33 mouse cellular contexts compared by ENCODE assay signal in genomic region chr9:103940010-103940409, GRCm38 (mm10).
"Had no signal": no experiment of that assay in that cellular context is flagged by ENCODE, and none has a peak within 500 bp of the region (broad histone marks: within the 10 kb centered on the region; RNA-seq: fewer than 3 reads in every experiment).

No protein-coding gene starts in this region.

- H3K4me3 ChIP-seq: heart, embryonic 13.5 days; heart, embryonic 15.5 days; hindbrain, embryonic 10.5 days; hindbrain, embryonic 12.5 days; hindbrain, embryonic 13.5 days; hindbrain, embryonic 15.5 days; intestine, embryonic 15.5 days; kidney, embryonic 15.5 days; layer of hippocampus, adult 2 months; left cerebral cortex, adult 2 months had no signal

- H3K27me3 ChIP-seq: heart, embryonic 13.5 days; heart, embryonic 15.5 days; hindbrain, embryonic 12.5 days; hindbrain, embryonic 13.5 days; hindbrain, embryonic 15.5 days; intestine, embryonic 15.5 days; kidney, embryonic 15.5 days had no signal

- H3K36me3 ChIP-seq: heart, embryonic 13.5 days; heart, embryonic 15.5 days; hindbrain, embryonic 10.5 days; hindbrain, embryonic 12.5 days; hindbrain, embryonic 13.5 days; hindbrain, embryonic 15.5 days; intestine, embryonic 15.5 days; kidney, embryonic 15.5 days had no signal

- H3K9me3 ChIP-seq: heart, embryonic 15.5 days; hindbrain, embryonic 13.5 days; hindbrain, embryonic 15.5 days; intestine, embryonic 15.5 days; kidney, embryonic 15.5 days had no signal

- H3K4me2 ChIP-seq: heart, embryonic 13.5 days; heart, embryonic 15.5 days; hindbrain, embryonic 12.5 days; hindbrain, embryonic 13.5 days; hindbrain, embryonic 14.5 days; hindbrain, embryonic 15.5 days; intestine, embryonic 15.5 days; kidney, embryonic 15.5 days had no signal

- DNase-seq: heart, postnatal 10 days; heart, postnatal 14 days; heart, postnatal 36 days; heart, postnatal 4 days; kidney, adult 11 months; kidney, adult 18-20 months; kidney, adult 2 months; kidney, adult 8-10 months; kidney, adult 9 months; kidney, postnatal 10 days; kidney, postnatal 14 days; kidney, postnatal 25 days; kidney, postnatal 36 days; kidney, postnatal 4 days; layer of hippocampus, adult 9-11 months; layer of hippocampus, postnatal 36 days had no signal

- H3K4me1 ChIP-seq: heart, embryonic 15.5 days; hindbrain, embryonic 10.5 days; hindbrain, embryonic 12.5 days; intestine, embryonic 15.5 days; kidney, embryonic 15.5 days had no signal

- H3K9ac ChIP-seq: heart, embryonic 13.5 days; heart, embryonic 15.5 days; hindbrain, embryonic 12.5 days; hindbrain, embryonic 13.5 days; hindbrain, embryonic 14.5 days; hindbrain, embryonic 15.5 days; intestine, embryonic 15.5 days; kidney, embryonic 15.5 days had no signal

- H3K27ac ChIP-seq: heart, embryonic 13.5 days; heart, embryonic 15.5 days; hindbrain, embryonic 10.5 days; hindbrain, embryonic 12.5 days; hindbrain, embryonic 13.5 days; hindbrain, embryonic 14.5 days; hindbrain, embryonic 15.5 days; hindbrain, postnatal 0 days; intestine, embryonic 15.5 days; kidney, embryonic 15.5 days; kidney, postnatal 0 days; layer of hippocampus, adult 2 months; left cerebral cortex, adult 2 months had no signal

- ATAC-seq: hindbrain, embryonic 16.5 days; hindbrain, postnatal 0 days; inflammation-experienced regulatory T-cells, adult 6 months; intestine, embryonic 15.5 days; intestine, embryonic 16.5 days; intestine, postnatal 0 days had no signal
